Mouse (Mus musculus) megakaryocyte progenitor cell, adult 5-6 weeks (primary cell): ENCODE data around the gene Psapl1. TPM values are rescaled to one million over a fixed set of nuclear protein-coding genes. Genes with fewer than 3 reads are reported as not detected.
"Not testable (repeated sequence)": the region's sequence is repeated elsewhere in the genome, so short reads cannot be mapped to it uniquely, and the experiment has no call there.

Experiments
- ATAC-seq: replicated peaks from 2 replicates; pipeline ENCODE4 v1.8.0; 2016; ENCODE audit warnings: mild to moderate bottlenecking, moderate TSS enrichment, inconsistent platforms; ENCODE audit not compliant: poor library complexity
- total RNA-seq, 2 experiments: library from RNA; stranded (forward) in 1 of 2; stranded (reverse) in 1 of 2; fragments of 157-497, 149-512 nt in 1 of 2; fragments of 200-1000 nt in 1 of 2; gene quantifications; 2 replicates each; pipeline versions ENCODE4 v1.2.3 to v1.2.4; 2015 to 2017

The Psapl1 gene
- total RNA-seq, 2 experiments from 2014 or later = not detected

DNA sequence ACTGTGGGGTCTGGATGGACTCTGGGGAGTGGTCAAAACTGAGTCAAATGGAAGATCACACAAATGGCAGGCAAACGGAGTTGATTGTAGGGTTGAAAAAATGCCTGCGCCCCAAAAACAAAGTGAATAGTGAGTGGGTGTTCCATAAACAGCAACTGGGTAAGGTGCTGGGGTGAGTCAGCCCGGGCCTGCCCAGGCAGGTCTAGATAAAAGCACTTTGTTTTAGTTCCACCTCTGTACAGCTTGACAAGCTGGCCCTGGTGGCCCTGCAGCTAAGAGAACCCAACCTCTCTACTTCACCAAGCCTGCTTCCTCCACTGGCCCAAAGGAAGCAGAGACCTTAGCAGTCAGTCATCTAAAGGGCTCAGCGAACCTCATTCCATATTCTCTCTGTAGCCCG is 1.0 kb upstream of the Psapl1 start:
- ATAC-seq = no peak

- no peak for ATAC-seq
Measured at GRCm38 (mm10) chr5:36203421-36203820, 400 bp upstream of the Psapl1 start.

GRCm38 (mm10) chr5:36205397-36205796 is 1.6 kb downstream of the Psapl1 start:
- no peak for ATAC-seq

GRCm38 (mm10) chr5:36208803-36209202 is 5.0 kb downstream of the Psapl1 start:
- no peak for ATAC-seq

- no peak for ATAC-seq
Measured at GRCm38 (mm10) chr5:36213310-36213709, 9.5 kb downstream of the Psapl1 start.

- ATAC-seq = no peak
Measured at GRCm38 (mm10) chr5:36220105-36220504, 16.3 kb downstream of the Psapl1 start.

DNA sequence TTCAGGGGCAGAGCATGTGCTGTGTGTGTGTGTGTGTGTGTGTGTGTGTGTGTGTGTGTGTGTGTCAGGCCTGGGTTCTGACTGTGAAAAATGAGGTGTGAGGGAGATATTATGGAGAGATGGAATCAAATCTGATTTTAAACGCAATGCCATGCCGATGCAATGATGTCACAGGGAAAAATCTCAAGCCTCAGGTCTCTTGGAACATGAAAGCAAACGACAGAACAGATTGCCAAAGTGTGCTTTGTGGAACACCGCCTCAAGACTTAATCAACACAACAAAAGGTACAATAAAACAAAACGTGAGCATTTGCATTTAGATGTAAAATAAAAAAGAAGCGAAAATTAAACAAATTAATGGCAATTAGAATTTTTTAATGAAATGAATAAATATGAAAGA is 16.8 kb downstream of the Psapl1 start:
- ATAC-seq = no peak

GRCm38 (mm10) chr5:36223787-36224186 is 20.0 kb downstream of the Psapl1 start:
- no peak for ATAC-seq

DNA sequence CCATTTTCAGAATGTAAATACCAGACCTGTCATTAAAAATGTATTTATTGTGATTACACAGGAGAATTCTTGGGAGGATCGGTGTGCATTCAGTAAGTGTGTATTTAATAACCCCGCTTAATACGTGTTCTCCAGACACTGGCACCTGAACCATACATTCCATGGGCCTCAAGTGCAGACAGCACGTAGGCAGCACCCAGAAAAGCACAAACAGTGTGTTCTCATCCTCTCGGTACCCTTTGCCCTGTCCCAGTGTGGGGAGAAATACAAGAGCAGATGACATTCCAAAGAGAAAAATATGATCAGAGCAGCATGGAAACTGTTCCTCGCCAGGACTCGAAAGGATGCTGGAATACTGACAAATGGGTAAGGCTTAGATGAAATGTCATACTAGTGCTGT is 22.0 kb downstream of the Psapl1 start:
- no peak for ATAC-seq

DNA sequence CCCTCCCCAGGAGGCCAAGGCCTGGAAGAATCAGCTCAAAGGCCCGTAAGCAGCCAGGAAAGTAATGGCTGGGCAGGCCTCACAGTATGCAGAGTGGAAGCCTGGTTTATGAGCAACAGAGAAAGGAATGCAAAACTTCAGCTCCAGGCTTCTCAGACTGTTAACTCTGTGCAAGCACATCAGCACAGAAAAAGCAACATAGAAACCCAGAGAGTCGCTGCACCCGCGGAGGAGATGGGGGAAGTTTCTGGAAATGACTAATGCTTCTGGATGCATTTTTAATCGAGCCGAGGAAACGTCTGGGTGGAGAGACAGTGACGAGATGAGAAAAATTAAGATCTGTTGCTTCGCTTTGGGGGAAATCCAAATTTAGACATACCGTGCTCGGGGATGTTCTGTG is 22.5 kb downstream of the Psapl1 start:
- no peak for ATAC-seq

- no peak for ATAC-seq
Measured at GRCm38 (mm10) chr5:36228405-36229370, 24.9 kb downstream of the Psapl1 start.

DNA sequence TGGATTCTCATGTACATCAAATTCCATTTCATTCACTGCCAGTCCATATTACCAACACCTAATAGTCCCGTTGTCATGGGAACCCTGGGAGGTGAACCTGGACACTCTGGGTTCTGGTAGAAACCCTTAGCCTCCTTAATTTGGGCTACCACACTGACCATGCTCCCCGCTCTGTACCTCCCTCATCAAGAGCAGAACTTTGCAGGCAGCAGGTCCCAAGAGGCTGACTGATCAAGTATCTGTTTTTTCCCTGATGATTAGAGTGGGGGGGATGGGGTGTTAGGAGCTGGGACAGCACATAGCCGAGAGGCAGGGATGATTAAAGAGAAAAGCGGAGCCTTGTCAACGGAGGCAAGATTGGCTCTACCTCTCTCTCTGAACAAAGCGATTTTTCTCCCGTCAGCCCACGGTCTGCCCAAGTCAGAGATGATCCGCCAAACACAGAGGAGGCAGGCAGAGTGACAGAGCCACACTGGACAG is 26.5 kb downstream of the Psapl1 start:
- ATAC-seq = no peak

DNA sequence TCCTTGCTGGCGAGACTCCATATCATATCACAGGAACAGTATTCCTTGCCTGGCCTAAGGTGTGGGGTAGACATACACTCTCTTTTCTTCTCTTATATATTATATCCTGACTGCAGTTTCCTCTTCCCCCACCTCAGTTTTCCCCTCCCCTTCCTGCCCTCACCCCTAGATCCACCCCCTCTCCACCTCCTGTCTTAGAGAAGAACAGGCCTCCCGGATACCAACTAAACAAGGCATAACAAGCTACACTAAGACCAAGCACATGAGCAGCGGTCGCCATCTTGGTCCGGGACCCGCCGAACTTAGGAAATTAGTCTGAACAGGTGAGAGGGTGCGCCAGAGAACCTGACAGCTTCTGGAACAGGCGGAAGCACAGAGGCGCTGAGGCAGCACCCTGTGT is 33.7 kb downstream of the Psapl1 start:
- not testable (repeated sequence) for ATAC-seq

DNA sequence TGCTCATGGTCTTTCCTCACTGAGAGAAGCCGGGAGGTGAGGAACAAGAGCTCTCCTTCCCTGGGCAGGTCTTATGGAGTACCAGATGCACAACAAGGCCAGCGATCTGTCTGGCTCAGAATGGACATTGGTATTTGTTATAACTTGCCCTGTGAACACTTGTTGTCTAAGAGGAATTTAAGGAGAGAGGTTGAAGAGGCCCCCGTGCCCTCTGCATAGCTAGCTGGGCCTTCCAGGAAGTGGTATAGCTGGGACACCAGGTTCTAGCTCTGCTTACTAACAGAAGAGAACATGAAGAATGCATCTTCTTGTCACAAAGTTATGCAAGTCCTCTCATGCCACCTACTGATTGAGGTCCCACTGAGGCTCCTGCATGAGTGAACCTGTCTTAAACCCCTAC is 44.2 kb downstream of the Psapl1 start:
- no peak for ATAC-seq

DNA sequence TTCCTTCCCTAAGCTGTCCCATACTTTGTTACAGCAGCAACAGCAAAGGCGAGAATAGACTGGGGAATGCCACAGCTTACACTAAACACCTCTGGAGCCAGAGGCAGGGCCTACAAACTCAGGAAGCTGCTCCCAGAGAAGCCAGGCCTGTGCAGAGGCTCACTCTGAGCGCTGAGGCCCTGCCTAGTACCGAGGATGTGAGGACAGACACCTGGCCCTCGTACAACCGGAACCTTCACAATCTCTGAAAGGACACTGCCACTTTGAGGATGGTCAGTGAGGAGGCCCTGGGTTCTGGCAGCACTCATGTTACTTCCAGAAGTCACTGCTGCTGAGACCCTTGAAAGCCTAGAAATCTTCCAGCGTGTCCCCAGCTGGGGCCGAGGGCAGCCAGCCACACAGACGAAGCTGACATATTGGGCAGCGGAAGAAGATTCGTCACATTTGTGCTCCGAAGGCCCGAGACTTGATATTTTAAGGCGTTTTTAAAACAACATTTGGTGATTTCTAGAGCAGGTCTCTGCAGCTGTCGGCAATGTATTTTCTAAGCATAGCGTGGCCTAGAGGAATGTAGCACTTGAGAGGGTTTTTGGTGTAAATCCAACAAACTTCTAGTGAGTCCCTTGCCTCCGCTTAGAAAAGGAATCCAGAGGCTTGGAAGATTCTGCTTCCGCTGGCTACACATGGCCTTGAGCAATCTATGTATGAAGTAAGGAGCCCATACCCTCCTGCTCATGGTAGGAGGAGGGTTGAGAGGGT is 49.1 kb downstream of the Psapl1 start:
- ATAC-seq = no peak

- no peak for ATAC-seq
Measured at GRCm38 (mm10) chr5:36254642-36255516, 51.1 kb downstream of the Psapl1 start.

Other genes starting within 250 kb of the Psapl1 start
- not detected in 2 replicates for gene Sorcs2, start 194.1 kb downstream of the Psapl1 start, total RNA-seq (2015)
- not detected in 2 replicates for gene Sorcs2, start 194.1 kb downstream of the Psapl1 start, total RNA-seq (2017)